Comparison of ENCODE assay signal across 13 mouse cellular contexts in the genomic region with DNA sequence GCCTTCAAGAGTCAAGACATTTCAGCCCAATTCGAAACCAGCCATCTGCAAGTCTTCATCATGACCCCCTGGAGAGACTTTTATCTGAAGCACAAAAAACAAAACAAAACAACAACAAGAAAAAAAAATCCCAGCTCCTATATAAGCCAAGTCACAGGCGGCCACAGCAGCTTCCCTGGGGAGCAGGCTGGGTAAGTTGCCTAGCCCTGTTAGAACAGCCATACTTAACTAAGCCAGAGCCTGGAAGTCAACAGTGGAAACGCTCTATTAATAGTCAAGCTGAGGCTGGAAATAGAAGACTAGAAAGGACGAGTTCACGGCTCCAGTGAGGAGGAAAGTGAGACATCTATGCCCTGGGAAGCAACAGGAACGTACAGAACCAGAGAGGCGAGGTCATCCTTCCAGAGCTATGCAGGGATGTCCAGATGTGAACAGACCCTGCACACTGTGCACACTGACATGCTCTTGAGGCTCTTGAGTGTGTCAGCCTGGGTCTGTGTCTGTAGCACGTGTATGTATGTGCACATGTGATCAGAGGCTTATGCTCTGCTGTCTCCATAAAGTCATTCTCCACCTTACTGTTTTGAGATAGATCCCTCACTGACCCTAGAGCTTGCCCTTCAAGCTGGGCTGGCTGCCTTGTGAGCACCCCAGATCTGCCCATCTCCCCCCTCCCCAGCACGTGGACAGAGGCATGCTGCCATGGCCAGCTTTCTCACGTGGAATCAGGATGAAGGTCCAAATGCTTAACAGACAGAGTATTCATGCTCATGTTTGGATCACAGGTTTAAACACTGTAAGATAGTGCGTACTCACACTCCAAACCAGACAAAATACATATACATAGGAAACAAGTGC. TPM values are rescaled to one million over a fixed set of nuclear protein-coding genes. Genes with fewer than 3 reads are reported as not detected.
A peak's percentile ranks its signal among the peaks of the same experiment; 100 is the strongest.
DNase-seq lines count a peak whose midpoint lies in the region; ATAC-seq and TF ChIP-seq lines count a peak whose summit lies in the region.
"Had no signal": no experiment of that assay in that cellular context is flagged by ENCODE, and none has a peak within 500 bp of the region (broad histone marks: within the 10 kb centered on the region; RNA-seq: fewer than 3 reads in every experiment).

No protein-coding gene starts in this region.

- H3K9me3 ChIP-seq in stomach, embryonic 16.5 days (replicated peaks; ENCODE audit: control insufficient read depth, low read length), result no peaks in the 10 kb centered on the region
- H3K9me3 ChIP-seq in stomach, postnatal 0 days (ENCODE audit: control insufficient read depth, low read length), result no peaks in the 10 kb centered on the region
- H3K9me3 ChIP-seq: liver, embryonic 15.5 days; midbrain, embryonic 12.5 days had no signal

- no peak for TF ChIP-seq POLR2A in cerebellum, adult 2 months (IDR thresholded peaks at IDR 0.05; ENCODE audit: borderline replicate concordance, insufficient read depth, low read length)
- no peak for TF ChIP-seq POLR2A in thymus, adult 2 months (IDR thresholded peaks at IDR 0.05; ENCODE audit: control insufficient read depth, extremely low read depth, insufficient read depth, low read length, poor library complexity)

- H3K27me3 ChIP-seq in stomach, embryonic 16.5 days (ENCODE audit: control insufficient read depth, insufficient read depth, low read length), result no peaks in the 10 kb centered on the region
- H3K27me3 ChIP-seq in stomach, postnatal 0 days (ENCODE audit: control insufficient read depth, insufficient read depth, low read length), result no peaks in the 10 kb centered on the region
- H3K27me3 ChIP-seq in cerebellum, adult 2 months (ENCODE audit: control insufficient read depth, insufficient read depth, low read length), result no peaks in the 10 kb centered on the region
- no peaks in the 10 kb centered on the region for H3K27me3 ChIP-seq in thymus, adult 2 months (ENCODE audit: control insufficient read depth, insufficient read depth, low read length)
- H3K27me3 ChIP-seq: liver, embryonic 15.5 days; midbrain, embryonic 12.5 days had no signal

- H3K4me3 ChIP-seq in stomach, embryonic 16.5 days (replicated peaks; ENCODE audit: low read length), result no peak overlapping the region
- H3K4me3 ChIP-seq in stomach, postnatal 0 days (ENCODE audit: low read depth, low read length), result no peak overlapping the region
- no peak overlapping the region for H3K4me3 ChIP-seq in cerebellum, adult 2 months (replicated peaks; ENCODE audit: insufficient read depth, low read depth, low read length)
- no peak overlapping the region for H3K4me3 ChIP-seq in thymus, adult 2 months (ENCODE audit: control insufficient read depth, insufficient read depth, low read length)
- H3K4me3 ChIP-seq: liver, embryonic 15.5 days; midbrain, embryonic 12.5 days had no signal

- intact Hi-C loops in heart, postnatal 36 days (cut with DNase I), result no loop called here

- H3K36me3 ChIP-seq in stomach, embryonic 16.5 days (ENCODE audit: control insufficient read depth, insufficient read depth, low read length), result no peaks in the 10 kb centered on the region
- H3K36me3 ChIP-seq in stomach, postnatal 0 days (ENCODE audit: control insufficient read depth, insufficient read depth, low read length), result no peaks in the 10 kb centered on the region
- no peaks in the 10 kb centered on the region for H3K36me3 ChIP-seq in thymus, adult 2 months (ENCODE audit: control insufficient read depth, insufficient read depth, low read length)
- H3K36me3 ChIP-seq: liver, embryonic 15.5 days; midbrain, embryonic 12.5 days had no signal

- ATAC-seq in stomach, embryonic 16.5 days (ENCODE audit: insufficient read depth, low FRiP score), result no peak
- ATAC-seq in stomach, postnatal 0 days (ENCODE audit: low FRiP score, low TSS enrichment), result no peak

- TF ChIP-seq CTCF in stomach, postnatal 0 days (IDR thresholded peaks at IDR 0.05; ENCODE audit: low read depth), result no peak
- no peak for TF ChIP-seq CTCF in cerebellum, adult 2 months (IDR thresholded peaks at IDR 0.05; ENCODE audit: borderline replicate concordance, insufficient read depth, low read depth, low read length)
- TF ChIP-seq CTCF in thymus, adult 2 months (IDR thresholded peaks at IDR 0.05; ENCODE audit: borderline replicate concordance, control insufficient read depth, extremely low read depth, insufficient read depth, low read length, poor library complexity), result no peak

- 51% methylated on average over 11 of the region's 11 CpGs for WGBS in stomach, embryonic 16.5 days
- WGBS in stomach, postnatal 0 days, result 45% methylated on average over 11 of the region's 11 CpGs
- 26% methylated on average over 11 of the region's 11 CpGs for WGBS in cerebellum, adult 2 months
- WGBS in thymus, adult 2 months, result 91% methylated on average over 11 of the region's 11 CpGs

- no peak for TF ChIP-seq EP300 in stomach, postnatal 0 days (optimal IDR thresholded peaks at IDR 0.05)

- DNase-seq in adrenal gland, postnatal 14 days, result peak; percentile 45
- DNase-seq in adrenal gland, postnatal 25 days, result no peak
- no peak for DNase-seq in stomach, postnatal 0 days (ENCODE audit: low spot score)
- DNase-seq in heart, postnatal 36 days, result peak; percentile 50 to 55
- DNase-seq in cerebellum, adult 2 months, result no peak
- no peak for DNase-seq in thymus, adult 2 months
- no peak for DNase-seq in cerebellum, postnatal 10 days
- DNase-seq: adrenal gland, adult 8-10 months; cerebellum, postnatal 14 days; thymus, postnatal 36 days had no signal

- no peak overlapping the region for H3K4me2 ChIP-seq in stomach, embryonic 16.5 days (ENCODE audit: low read depth, low read length)
- no peak overlapping the region for H3K4me2 ChIP-seq in stomach, postnatal 0 days (replicated peaks; ENCODE audit: low read depth)
- H3K4me2 ChIP-seq: liver, embryonic 15.5 days; midbrain, embryonic 12.5 days had no signal

- peaks cover 20% of the 10 kb centered on the region for H3K4me1 ChIP-seq in stomach, embryonic 16.5 days (ENCODE audit: control insufficient read depth, insufficient read depth, low read length)
- H3K4me1 ChIP-seq in stomach, postnatal 0 days (replicated peaks; ENCODE audit: control insufficient read depth, insufficient read depth), result peaks cover 5% of the 10 kb centered on the region; the same call in 1 of the 2 replicates
- peaks cover 10% of the 10 kb centered on the region for H3K4me1 ChIP-seq in cerebellum, adult 2 months (ENCODE audit: control insufficient read depth, insufficient read depth, low read length)
- peaks cover 10% of the 10 kb centered on the region; the same call in 1 of the 2 replicates for H3K4me1 ChIP-seq in thymus, adult 2 months (replicated peaks; ENCODE audit: control insufficient read depth, insufficient read depth, low read length)

- no peak overlapping the region for H3K9ac ChIP-seq in stomach, embryonic 16.5 days (ENCODE audit: low read length)
- no peak overlapping the region for H3K9ac ChIP-seq in stomach, postnatal 0 days (ENCODE audit: low read length)
- H3K9ac ChIP-seq: liver, embryonic 15.5 days; midbrain, embryonic 12.5 days had no signal

- H3K27ac ChIP-seq in stomach, embryonic 16.5 days (ENCODE audit: low read length), result 0 out of 2 replicates have a peak overlapping the region, but pooled peaks have one; percentile 24
- no peak overlapping the region for H3K27ac ChIP-seq in stomach, postnatal 0 days (replicated peaks)
- no peak overlapping the region for H3K27ac ChIP-seq in cerebellum, adult 2 months (ENCODE audit: insufficient read depth, low read length)
- no peak overlapping the region for H3K27ac ChIP-seq in thymus, adult 2 months (ENCODE audit: control insufficient read depth, insufficient read depth, low read length)
- H3K27ac ChIP-seq: liver, embryonic 15.5 days; midbrain, embryonic 12.5 days had no signal

RNA-seq across cellular contexts. Expression of a gene that starts 36.6 kb away (rescaled TPM):
- total RNA-seq in adrenal gland, postnatal 14 days (2021), result 17.2 and 19.4 TPM in 2 replicates
- 18.8 and 24.7 TPM in 2 replicates for total RNA-seq in adrenal gland, postnatal 25 days (2021)
- 7.0 and 7.7 TPM in 2 replicates for polyA plus RNA-seq in stomach, embryonic 16.5 days (2015; fragmentation: Nextera tagmentation; extraction: Ambion mirVana)
- 11.2 and 11.6 TPM in 2 replicates for polyA plus RNA-seq in stomach, postnatal 0 days (2015; fragmentation: Nextera tagmentation; extraction: Ambion mirVana)
- total RNA-seq in heart, postnatal 36 days (2021), result 10 to 100 TPM; 24.6 to 27.2 TPM
- 21.6 and 21.9 TPM in 2 replicates for polyA plus RNA-seq in cerebellum, adult 2 months (2012; rRNA removed)
- polyA plus RNA-seq in thymus, adult 2 months (2012; rRNA removed), result 33.6 and 34.4 TPM in 2 replicates

Comparison
In these comparisons a context has a peak if more than half of its experiments do, and no peak if none do; other contexts are left out.
1. DNase-seq: peak in adrenal gland, postnatal 14 days (single experiment) and heart, postnatal 36 days (2 of 2); none in adrenal gland, postnatal 25 days (single experiment), stomach, postnatal 0 days (single experiment), cerebellum, adult 2 months (0 of 2), thymus, adult 2 months (single experiment) and cerebellum, postnatal 10 days (0 of 2).